Mouse (Mus musculus) forebrain, embryonic 15.5 days (tissue): ENCODE measurements at regions not wholly inside any gene's neighbourhood (a gene's known extent, or its start where the extent isn't known, plus 50 kb on each side); places are given as distances from the start of the nearest gene placed in this dataset.

ENCODE experiments used
- ATAC-seq: fragments of 200-750 bp; cut with Nextera tagmentation; replicated peaks from 2 replicates; pipeline ENCODE4 v1.8.0; 2017; ENCODE audit warnings: mild to moderate bottlenecking, moderate TSS enrichment, moderate library complexity
- H3K27ac ChIP-seq: fragments of 300-500 bp; sonication (generic); replicated peaks from 2 replicates; pipeline ENCODE4 v1.5.1; 2015; ENCODE audit warnings: mild to moderate bottlenecking, inconsistent platforms
- H3K27me3 ChIP-seq: fragments of 300-500 bp; sonication (generic); 2 replicates; pipeline ENCODE4 v1.6.1; 2015; ENCODE audit warnings: inconsistent platforms
- H3K36me3 ChIP-seq: fragments of 300-500 bp; sonication (generic); 2 replicates; pipeline ENCODE4 v1.6.1; 2015; ENCODE audit warnings: mild to moderate bottlenecking, inconsistent platforms
- H3K4me1 ChIP-seq: fragments of 300-500 bp; sonication (generic); 2 replicates; pipeline ENCODE4 v1.6.1; 2015; ENCODE audit warnings: inconsistent platforms
- H3K4me2 ChIP-seq: fragments of 300-500 bp; sonication (generic); replicated peaks from 2 replicates; pipeline ENCODE4 v1.6.1; 2015; ENCODE audit warnings: mild to moderate bottlenecking, inconsistent platforms
- H3K4me3 ChIP-seq: fragments of 300-500 bp; sonication (generic); 2 replicates; pipeline ENCODE4 v1.5.1; 2015; ENCODE audit warnings: mild to moderate bottlenecking, inconsistent platforms
- H3K9ac ChIP-seq: fragments of 300-500 bp; sonication (generic); replicated peaks from 2 replicates; pipeline ENCODE4 v1.6.1; 2015; ENCODE audit warnings: mild to moderate bottlenecking, inconsistent platforms
- H3K9me3 ChIP-seq: fragments of 300-500 bp; sonication (generic); 2 replicates; pipeline ENCODE4 v1.6.1; 2016; ENCODE audit warnings: inconsistent platforms
- WGBS: fragments of 180-500 bp; shearing (Covaris S2); methylation state at CpG from one replicate; pipeline ENCODE4 v1.1.7; 2015; ENCODE audit warnings: mixed read lengths; 5-methylcytosine and 5-hydroxymethylcytosine counted together

GRCm38 (mm10) chr12:110046613-110047012, 232.3 kb upstream of the Dio3 start:
- WGBS: 44% methylated on average over 9 of the region's 9 CpGs
- Histone ChIP-seq H3K9me3 (no peaks in the 10 kb centered on the region), H3K4me3 (no peak overlapping the region), H3K4me2 (no peak overlapping the region), H3K27me3 (no peaks in the 10 kb centered on the region), H3K27ac (no peak overlapping the region), H3K9ac (no peak overlapping the region), H3K36me3 (no peaks in the 10 kb centered on the region), H3K4me1 (peaks cover 14% of the 10 kb centered on the region)
- no peak for ATAC-seq

- ATAC-seq: no peak
- no peak overlapping the region for H3K4me2 ChIP-seq
- 62% methylated on average over 16 of the region's 16 CpGs for WGBS
- no peak overlapping the region for H3K4me3 ChIP-seq
- no peak overlapping the region for H3K9ac ChIP-seq
- H3K4me1 ChIP-seq: peaks cover 14% of the 10 kb centered on the region
- no peaks in the 10 kb centered on the region for H3K27me3 ChIP-seq
- H3K27ac ChIP-seq: peak overlapping the region; percentile 28
- H3K9me3 ChIP-seq: no peaks in the 10 kb centered on the region
- no peaks in the 10 kb centered on the region for H3K36me3 ChIP-seq
Measured at GRCm38 (mm10) chr12:110047466-110048250, 231.2 kb upstream of the Dio3 start.

- 82% methylated on average over 10 of the region's 10 CpGs for WGBS
- Histone ChIP-seq H3K9me3 (no peaks in the 10 kb centered on the region), H3K4me2 (no peak overlapping the region), H3K4me3 (no peak overlapping the region), H3K27ac (no peak overlapping the region), H3K4me1 (peaks cover 14% of the 10 kb centered on the region), H3K27me3 (no peaks in the 10 kb centered on the region), H3K9ac (no peak overlapping the region), H3K36me3 (no peaks in the 10 kb centered on the region)
- ATAC-seq: no peak
Measured at GRCm38 (mm10) chr12:110049154-110049736, 229.6 kb upstream of the Dio3 start.

- H3K9me3 ChIP-seq: no peaks in the 10 kb centered on the region
- H3K36me3 ChIP-seq: no peaks in the 10 kb centered on the region
- ATAC-seq: no peak
- no peak overlapping the region for H3K9ac ChIP-seq
- no peak overlapping the region for H3K4me2 ChIP-seq
- H3K27me3 ChIP-seq: no peaks in the 10 kb centered on the region
- WGBS: 78% methylated on average over 5 of the region's 5 CpGs
- no peak overlapping the region for H3K4me3 ChIP-seq
- H3K27ac ChIP-seq: no peak overlapping the region
- no peaks in the 10 kb centered on the region for H3K4me1 ChIP-seq
Measured at GRCm38 (mm10) chr12:110059321-110059720, 219.5 kb upstream of the Dio3 start.

GRCm38 (mm10) chr12:110061961-110062360, 216.9 kb upstream of the Dio3 start:
- Histone ChIP-seq H3K4me1 (no peaks in the 10 kb centered on the region), H3K4me3 (no peak overlapping the region), H3K27ac (no peak overlapping the region), H3K9me3 (no peaks in the 10 kb centered on the region), H3K4me2 (no peak overlapping the region), H3K36me3 (no peaks in the 10 kb centered on the region), H3K27me3 (no peaks in the 10 kb centered on the region), H3K9ac (no peak overlapping the region)
- WGBS: 88% methylated on average over 6 of the region's 6 CpGs
- no peak for ATAC-seq

- 86% methylated on average over 8 of the region's 8 CpGs for WGBS
- ATAC-seq: no peak
- Histone ChIP-seq H3K27me3 (no peaks in the 10 kb centered on the region), H3K9me3 (no peaks in the 10 kb centered on the region), H3K9ac (no peak overlapping the region), H3K4me2 (no peak overlapping the region), H3K4me3 (no peak overlapping the region), H3K36me3 (no peaks in the 10 kb centered on the region), H3K4me1 (no peaks in the 10 kb centered on the region), H3K27ac (no peak overlapping the region)
Measured at GRCm38 (mm10) chr12:110063013-110063412, 215.9 kb upstream of the Dio3 start.

GRCm38 (mm10) chr12:110066361-110066885, 212.4 kb upstream of the Dio3 start:
- no peak for ATAC-seq
- no peak overlapping the region for H3K4me3 ChIP-seq
- no peaks in the 10 kb centered on the region for H3K4me1 ChIP-seq
- no peaks in the 10 kb centered on the region for H3K36me3 ChIP-seq
- no peak overlapping the region for H3K9ac ChIP-seq
- no peak overlapping the region for H3K27ac ChIP-seq
- WGBS: 70% methylated on average over 4 of the region's 4 CpGs
- no peaks in the 10 kb centered on the region for H3K27me3 ChIP-seq
- H3K4me2 ChIP-seq: no peak overlapping the region
- peaks cover 8% of the 10 kb centered on the region for H3K9me3 ChIP-seq

- H3K36me3 ChIP-seq: no peaks in the 10 kb centered on the region
- no peak overlapping the region for H3K4me3 ChIP-seq
- no peaks in the 10 kb centered on the region for H3K27me3 ChIP-seq
- no peak overlapping the region for H3K27ac ChIP-seq
- H3K4me1 ChIP-seq: no peaks in the 10 kb centered on the region
- WGBS: 79% methylated on average over 6 of the region's 6 CpGs
- ATAC-seq: no peak
- peaks cover 8% of the 10 kb centered on the region for H3K9me3 ChIP-seq
- H3K4me2 ChIP-seq: no peak overlapping the region
- no peak overlapping the region for H3K9ac ChIP-seq
Measured at GRCm38 (mm10) chr12:110070506-110070905, 208.4 kb upstream of the Dio3 start.

GRCm38 (mm10) chr12:110071823-110072222, 207.0 kb upstream of the Dio3 start:
- no peak for ATAC-seq
- Histone ChIP-seq H3K4me1 (no peaks in the 10 kb centered on the region), H3K4me2 (no peak overlapping the region), H3K36me3 (no peaks in the 10 kb centered on the region), H3K4me3 (no peak overlapping the region), H3K27me3 (no peaks in the 10 kb centered on the region), H3K9ac (no peak overlapping the region), H3K27ac (no peak overlapping the region), H3K9me3 (peaks cover 8% of the 10 kb centered on the region)
- 83% methylated on average over 4 of the region's 4 CpGs for WGBS

- H3K9me3 ChIP-seq: no peaks in the 10 kb centered on the region
- no peak overlapping the region for H3K4me2 ChIP-seq
- H3K9ac ChIP-seq: no peak overlapping the region
- H3K27ac ChIP-seq: no peak overlapping the region
- H3K4me1 ChIP-seq: no peaks in the 10 kb centered on the region
- H3K4me3 ChIP-seq: no peak overlapping the region
- no peaks in the 10 kb centered on the region for H3K36me3 ChIP-seq
- ATAC-seq: no peak
- 92% methylated on average over 8 of the region's 8 CpGs for WGBS
- H3K27me3 ChIP-seq: no peaks in the 10 kb centered on the region
Measured at GRCm38 (mm10) chr12:110074921-110075320, 203.9 kb upstream of the Dio3 start.

GRCm38 (mm10) chr12:110077211-110077884, 201.5 kb upstream of the Dio3 start:
- Histone ChIP-seq H3K9ac (no peak overlapping the region), H3K36me3 (no peaks in the 10 kb centered on the region), H3K4me3 (no peak overlapping the region), H3K9me3 (no peaks in the 10 kb centered on the region), H3K27ac (no peak overlapping the region), H3K27me3 (no peaks in the 10 kb centered on the region), H3K4me2 (no peak overlapping the region), H3K4me1 (no peaks in the 10 kb centered on the region)
- WGBS: 77% methylated on average over 6 of the region's 6 CpGs
- ATAC-seq: no peak

GRCm38 (mm10) chr12:110078081-110078505, 200.8 kb upstream of the Dio3 start:
- Histone ChIP-seq H3K36me3 (no peaks in the 10 kb centered on the region), H3K27me3 (no peaks in the 10 kb centered on the region), H3K27ac (no peak overlapping the region), H3K4me1 (no peaks in the 10 kb centered on the region), H3K4me2 (no peak overlapping the region), H3K9ac (no peak overlapping the region), H3K4me3 (no peak overlapping the region), H3K9me3 (no peaks in the 10 kb centered on the region)
- ATAC-seq: no peak
- WGBS: 67% methylated on average over 13 of the region's 13 CpGs
